Comparison of ENCODE assay signal across 12 mouse cellular contexts in the genomic region with DNA sequence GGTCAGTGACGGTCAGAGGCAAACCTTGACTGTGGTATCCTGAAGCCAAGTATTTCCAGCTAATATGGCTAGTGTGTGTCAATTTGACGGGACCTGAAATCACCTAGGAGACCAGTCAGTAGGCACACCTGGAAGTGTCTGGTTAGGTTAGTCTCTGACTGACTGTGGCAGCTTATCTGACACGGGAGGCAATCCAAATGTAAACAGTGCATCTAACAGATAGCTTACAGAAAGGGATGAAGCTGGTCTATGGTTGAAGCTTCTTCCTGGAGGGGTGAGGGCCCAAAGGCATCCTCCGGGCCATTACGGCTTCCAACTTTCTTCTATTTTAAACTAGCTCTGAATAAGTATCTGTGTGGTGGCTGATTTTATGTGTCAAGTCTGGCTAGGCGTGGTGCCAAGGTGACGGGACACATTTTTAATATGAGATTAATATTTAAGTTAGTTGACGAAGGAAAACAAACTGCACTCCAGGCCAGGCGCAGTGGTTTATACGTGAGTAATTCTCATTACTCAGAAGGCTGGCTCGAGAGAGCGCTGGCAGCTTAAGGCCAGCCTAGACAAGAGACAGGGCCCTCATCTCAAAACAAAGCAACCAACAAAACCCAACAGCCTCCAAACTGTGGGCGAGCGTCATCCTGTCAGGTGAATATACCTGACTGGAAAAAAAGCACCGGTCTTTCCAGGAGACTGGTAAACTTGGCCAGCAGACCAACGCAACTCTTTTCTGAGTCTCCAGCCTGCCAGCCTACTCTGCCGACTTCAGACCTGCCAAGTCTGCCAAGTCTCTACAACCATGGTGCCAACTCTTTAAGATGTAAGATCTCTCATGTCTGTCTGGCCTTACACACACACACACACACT. TPM values are rescaled to one million over a fixed set of nuclear protein-coding genes. Genes with fewer than 3 reads are reported as not detected.
DNase-seq lines count a peak whose midpoint lies in the region.
"Had no signal": no experiment of that assay in that cellular context is flagged by ENCODE, and none has a peak within 500 bp of the region (broad histone marks: within the 10 kb centered on the region; RNA-seq: fewer than 3 reads in every experiment).

No protein-coding gene starts in this region.

- 72% methylated on average over 17 of the region's 17 CpGs for WGBS in heart, embryonic 10.5 days

- H3K27ac ChIP-seq in heart, embryonic 10.5 days = peak overlapping the region; percentile 80; the same call in 1 of the 2 replicates
- H3K27ac ChIP-seq: lung, embryonic 15.5 days had no signal

- H3K4me3 ChIP-seq in heart, embryonic 10.5 days = no peak overlapping the region
- H3K4me3 ChIP-seq: lung, embryonic 15.5 days had no signal

- H3K4me1 ChIP-seq in heart, embryonic 10.5 days = peaks cover 86% of the 10 kb centered on the region

- intact Hi-C loops in heart, postnatal 10 days (cut with DNase I) = no loop called here

- H3K9me3 ChIP-seq in heart, embryonic 10.5 days = no peaks in the 10 kb centered on the region
- H3K9me3 ChIP-seq: lung, embryonic 15.5 days had no signal

- no peaks in the 10 kb centered on the region for H3K27me3 ChIP-seq in heart, embryonic 10.5 days (ENCODE audit: insufficient read depth, poor library complexity, severe bottlenecking)
- H3K27me3 ChIP-seq: lung, embryonic 15.5 days had no signal

- no peak for DNase-seq in heart, embryonic 10.5 days (ENCODE audit: low spot score)
- DNase-seq in heart, postnatal 10 days = no peak
- DNase-seq in urinary bladder, postnatal 14 days (ENCODE audit: low spot score) = peak; percentile 27
- no peak for DNase-seq in urinary bladder, postnatal 10 days (ENCODE audit: low spot score)
- peak; percentile 58 for DNase-seq in gonadal fat pad, adult 2 months (ENCODE audit: low read depth)
- DNase-seq in testis, postnatal 14 days (ENCODE audit: low spot score) = peak; percentile 24
- DNase-seq in left cerebral cortex, adult 11 months (ENCODE audit: low spot score) = no peak
- DNase-seq in spleen, adult 18-20 months = no peak
- DNase-seq: cerebellum, adult 11-12 months; liver; midbrain, embryonic 14.5 days had no signal

- no peaks in the 10 kb centered on the region for H3K36me3 ChIP-seq in heart, embryonic 10.5 days
- H3K36me3 ChIP-seq: lung, embryonic 15.5 days had no signal

RNA-seq across cellular contexts. Expression of a gene that starts 23.2 kb away (rescaled TPM):
- polyA plus RNA-seq in heart, embryonic 10.5 days (2016; fragmentation: Nextera tagmentation; extraction: Ambion mirVana) = 27.7 and 32.6 TPM in 2 replicates
- total RNA-seq in heart, postnatal 10 days (2021) = 10 to 100 TPM; 47.4 to 51.3 TPM
- 48.7 and 76.5 TPM in 2 replicates for polyA plus RNA-seq in gonadal fat pad, adult 2 months (2012; rRNA removed)

RNA-seq across cellular contexts. Expression of a gene that starts 59.3 kb away (rescaled TPM):
- polyA plus RNA-seq in heart, embryonic 10.5 days (2016; fragmentation: Nextera tagmentation; extraction: Ambion mirVana) = 169 and 198 TPM in 2 replicates
- total RNA-seq in heart, postnatal 10 days (2021) = 100 to 1,000 TPM; 264 TPM
- polyA plus RNA-seq in gonadal fat pad, adult 2 months (2012; rRNA removed) = 71.8 and 77.9 TPM in 2 replicates

Comparison
In these comparisons a context has a peak if more than half of its experiments do, and no peak if none do; other contexts are left out.
1. DNase-seq: peak in urinary bladder, postnatal 14 days (single experiment), gonadal fat pad, adult 2 months (single experiment) and testis, postnatal 14 days (single experiment); none in heart, embryonic 10.5 days (single experiment), heart, postnatal 10 days (0 of 2), urinary bladder, postnatal 10 days (single experiment), left cerebral cortex, adult 11 months (single experiment) and spleen, adult 18-20 months (0 of 2).